Mouse (Mus musculus): ENCODE measurements around the gene Kif22.

DNA sequence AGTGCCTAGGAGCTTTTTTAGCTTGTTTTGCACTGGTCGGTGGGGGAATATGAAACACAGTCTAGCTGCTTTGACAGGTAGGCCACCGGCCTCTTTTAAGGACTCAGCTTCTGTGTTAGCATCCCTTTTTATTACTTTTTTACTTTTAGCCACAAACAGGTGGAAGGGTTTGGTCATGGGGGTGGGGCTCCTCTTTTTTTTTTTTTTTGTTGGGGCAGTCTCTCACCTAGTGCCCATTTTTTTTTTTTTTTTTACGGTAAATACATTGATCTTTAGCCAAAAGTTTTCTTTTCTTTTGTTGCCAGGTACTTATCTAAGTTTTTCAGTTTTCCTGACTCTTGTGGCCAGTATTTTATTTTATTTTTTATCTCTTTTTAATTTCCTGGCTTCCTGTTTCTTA, 45.8 kb upstream of the Kif22 start:
- no peak for TF ChIP-seq CTCF (IDR thresholded peaks at IDR 0.05; ENCODE audit: extremely low read depth, insufficient read length, insufficient replicate concordance, low read depth, low read length)
- TF ChIP-seq POLR2A (IDR thresholded peaks at IDR 0.05; ENCODE audit: low read depth, low read length): no peak

Data from small intestine, adult 2 months (tissue).